Mouse (Mus musculus) spleen, adult 2 months (tissue): ENCODE data around the gene C1qb.

Source experiments
- CTCF ChIP-seq: fragments of 200-500 bp; IDR thresholded peaks from 2 replicates; pipeline ENCODE4 v1.5.1; 2011; ENCODE audit warnings: mild to moderate bottlenecking, inconsistent platforms; ENCODE audit not compliant: insufficient read depth, insufficient read length, insufficient replicate concordance; ENCODE audit errors: extremely low read depth
- POLR2A ChIP-seq: fragments of 200-500 bp; IDR thresholded peaks from 2 replicates; pipeline ENCODE4 v1.6.1; 2011; ENCODE audit warnings: low read depth, low read length, inconsistent platforms

DNA sequence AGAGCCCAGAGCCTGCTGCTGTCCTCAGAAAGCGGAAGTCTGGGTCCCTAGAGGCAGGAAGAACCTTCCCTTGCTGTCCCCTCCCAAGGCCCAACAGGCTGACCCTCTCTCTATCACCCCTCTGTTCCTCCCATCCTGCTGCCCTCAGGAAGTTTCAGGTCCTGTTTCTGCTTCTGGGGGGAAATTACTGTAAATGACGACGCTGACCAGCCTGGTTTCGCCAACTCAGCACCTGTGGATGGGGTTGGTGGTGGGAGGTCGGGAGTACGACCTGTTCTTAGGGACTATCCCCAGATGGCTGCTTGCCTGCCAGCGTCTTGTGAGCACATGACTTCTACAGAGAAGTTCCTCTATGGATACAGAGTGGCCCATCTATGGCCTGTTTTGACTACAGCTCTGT, at the start of gene C1qb:
- TF ChIP-seq CTCF (no peak), POLR2A (no peak)
